Mouse (Mus musculus) neural tube, embryonic 14.5 days (tissue): ENCODE data around the gene Vmn1r29. TPM values are rescaled to one million over a fixed set of nuclear protein-coding genes. Genes with fewer than 3 reads are reported as not detected.
"Not testable (repeated sequence)": the region's sequence is repeated elsewhere in the genome, so short reads cannot be mapped to it uniquely, and the experiment has no call there.

Source experiments
- ATAC-seq: fragments of 200-750 bp; cut with Nextera tagmentation; 2 replicates; pipeline ENCODE4 v1.8.0; 2017; ENCODE audit warnings: low read depth, mild to moderate bottlenecking, moderate TSS enrichment, moderate library complexity
- H3K27ac ChIP-seq: fragments of 300-500 bp; sonication (generic); 2 replicates; pipeline ENCODE4 v1.5.1; 2014; ENCODE audit warnings: low read depth, mild to moderate bottlenecking, control low read depth, low read length, moderate library complexity, mixed read lengths
- H3K27me3 ChIP-seq: fragments of 300-500 bp; sonication (generic); 2 replicates; pipeline ENCODE4 v1.6.1; 2014; ENCODE audit warnings: low read length; ENCODE audit not compliant: control insufficient read depth, insufficient read depth
- H3K36me3 ChIP-seq: fragments of 300-500 bp; sonication (generic); 2 replicates; pipeline ENCODE4 v1.6.1; 2014; ENCODE audit warnings: low read length, mixed read lengths; ENCODE audit not compliant: control insufficient read depth, insufficient read depth
- H3K4me1 ChIP-seq: fragments of 300-500 bp; sonication (generic); 2 replicates; pipeline ENCODE4 v1.6.1; 2014; ENCODE audit warnings: low read length; ENCODE audit not compliant: control insufficient read depth, insufficient read depth
- H3K4me2 ChIP-seq: fragments of 300-500 bp; sonication (generic); 2 replicates; pipeline ENCODE4 v1.6.1; 2014; ENCODE audit warnings: mild to moderate bottlenecking, low read depth, low read length, control low read depth
- H3K4me3 ChIP-seq: fragments of 300-500 bp; sonication (generic); 2 replicates; pipeline ENCODE4 v1.5.1; 2014; ENCODE audit warnings: low read depth, low read length, control low read depth, mixed read lengths
- H3K9ac ChIP-seq: fragments of 300-500 bp; sonication (generic); replicated peaks from 2 replicates; pipeline ENCODE4 v1.6.1; 2014; ENCODE audit warnings: low read depth, mild to moderate bottlenecking, control low read depth, low read length, mixed read lengths
- H3K9me3 ChIP-seq: fragments of 300-500 bp; sonication (generic); 2 replicates; pipeline ENCODE4 v1.6.1; 2016; ENCODE audit warnings: low read length; ENCODE audit not compliant: control insufficient read depth
- WGBS: fragments of 180-500 bp; shearing (Covaris S2); extraction: QIAGEN DNeasy Blood & Tissue Kit; methylation state at CpG from one replicate; pipeline ENCODE4 v1.1.7; 2014; 5-methylcytosine and 5-hydroxymethylcytosine counted together
- polyA plus RNA-seq: library from polyadenylated mRNA; unstranded; fragments of >200 nt; fragmentation: Nextera tagmentation; extraction: Ambion mirVana; gene quantifications from 2 replicates; pipeline ENCODE4 v1.2.1, GENCODE M21; 2014

The Vmn1r29 gene
- not detected in 2 replicates for polyA plus RNA-seq

- no peaks in the 10 kb centered on the region for H3K36me3 ChIP-seq
- no peak for ATAC-seq
- H3K4me3 ChIP-seq: no peak within 1 kb of the TSS
- no peaks in the 10 kb centered on the region for H3K27me3 ChIP-seq
- H3K27ac ChIP-seq: no peak within 1 kb of the TSS
- no peak within 1 kb of the TSS for H3K4me2 ChIP-seq
- H3K9ac ChIP-seq: no peak within 1 kb of the TSS
- no peaks in the 10 kb centered on the region for H3K9me3 ChIP-seq
- H3K4me1 ChIP-seq: no peaks in the 10 kb centered on the region
These were observed at the start of gene Vmn1r29 for GRCm38 (mm10) chr6:58301249-58301648. Gene Vmn1r29 (plus strand): TSS chr6:58301549.

GRCm38 (mm10) chr6:58261737-58262136 is 39.6 kb upstream of the Vmn1r29 start, which contains the start of gene Vmn1r28:
Gene Vmn1r28 (plus strand): TSS chr6:58262037.
- Histone ChIP-seq H3K4me1 (no peaks in the 10 kb centered on the region), H3K27me3 (no peaks in the 10 kb centered on the region), H3K4me2 (no peak within 1 kb of the TSS), H3K36me3 (no peaks in the 10 kb centered on the region), H3K9me3 (no peaks in the 10 kb centered on the region), H3K4me3 (no peak within 1 kb of the TSS), H3K27ac (no peak within 1 kb of the TSS), H3K9ac (no peak within 1 kb of the TSS)
- 89% methylated on average over 1 of the region's 1 CpGs for WGBS
- ATAC-seq: no peak

- WGBS: 77% methylated on average over 1 of the region's 1 CpGs
- not testable (repeated sequence) for ATAC-seq
These were observed 21.7 kb upstream of the Vmn1r29 start for GRCm38 (mm10) chr6:58279661-58280060.

DNA sequence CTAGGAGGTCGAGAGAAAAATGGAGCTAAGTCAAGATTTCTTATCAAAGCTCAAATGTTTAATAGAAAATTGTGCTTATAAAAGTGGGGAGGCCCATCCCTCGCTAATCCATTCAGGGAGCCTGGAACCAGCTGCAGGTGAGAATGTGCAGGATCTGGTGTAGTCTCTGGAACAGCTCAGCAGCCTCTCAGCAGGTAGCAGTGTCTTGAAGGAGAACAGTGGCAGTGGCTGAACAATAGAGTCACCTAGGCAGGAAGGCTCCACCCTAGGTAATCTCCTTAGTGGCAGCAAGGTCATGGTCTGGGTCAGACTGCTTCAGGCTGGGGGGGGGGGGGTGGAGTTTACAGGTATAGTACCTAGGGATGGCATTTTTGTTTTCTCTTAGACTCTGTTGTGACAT is 9.1 kb upstream of the Vmn1r29 start:
- no peak overlapping the region for H3K4me2 ChIP-seq
- no peaks in the 10 kb centered on the region for H3K27me3 ChIP-seq
- 83% methylated on average over 2 of the region's 2 CpGs for WGBS
- H3K36me3 ChIP-seq: no peaks in the 10 kb centered on the region
- no peak for ATAC-seq
- no peak overlapping the region for H3K9ac ChIP-seq
- no peak overlapping the region for H3K4me3 ChIP-seq
- no peak overlapping the region for H3K27ac ChIP-seq
- H3K4me1 ChIP-seq: no peaks in the 10 kb centered on the region
- H3K9me3 ChIP-seq: no peaks in the 10 kb centered on the region

More at GRCm38 (mm10) chr6:58279661-58280060, 21.7 kb upstream of the Vmn1r29 start:
- H3K27me3 ChIP-seq, H3K4me2 ChIP-seq, H3K36me3 ChIP-seq, H3K27ac ChIP-seq, H3K4me1 ChIP-seq, H3K9me3 ChIP-seq, H3K4me3 ChIP-seq, H3K9ac ChIP-seq: not testable (repeated sequence)

DNA sequence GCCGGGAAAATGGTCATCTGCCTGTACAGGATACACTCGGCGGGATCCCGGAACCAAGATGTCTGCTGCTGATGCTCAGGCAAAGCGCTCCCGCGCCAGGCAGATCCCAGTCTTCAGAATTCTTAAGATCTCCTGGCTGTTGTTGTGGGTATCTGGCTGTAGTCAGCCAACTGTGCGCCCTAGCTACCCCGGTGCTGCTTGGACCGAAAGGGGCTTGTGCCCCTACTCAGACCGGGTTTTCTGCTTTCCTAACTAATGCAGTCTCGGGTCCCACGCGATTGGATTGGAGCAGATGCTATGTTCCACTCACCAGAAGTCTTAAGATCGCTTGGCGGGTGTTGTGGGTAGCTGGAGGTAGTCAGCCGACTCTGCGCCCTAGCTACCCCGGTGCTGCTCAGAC is 2.8 kb upstream of the Vmn1r29 start:
- WGBS: 87% methylated on average over 19 of the region's 19 CpGs
- H3K4me1 ChIP-seq, H3K4me2 ChIP-seq, H3K36me3 ChIP-seq, H3K27me3 ChIP-seq, H3K27ac ChIP-seq, H3K4me3 ChIP-seq, H3K9me3 ChIP-seq, ATAC-seq, H3K9ac ChIP-seq: not testable (repeated sequence)

GRCm38 (mm10) chr6:58330686-58331085 is 29.3 kb downstream of the Vmn1r29 start:
- H3K36me3 ChIP-seq, H3K27me3 ChIP-seq, H3K9ac ChIP-seq, H3K9me3 ChIP-seq, H3K27ac ChIP-seq, H3K4me3 ChIP-seq, ATAC-seq, H3K4me1 ChIP-seq, H3K4me2 ChIP-seq: not testable (repeated sequence)
- WGBS: 78% methylated on average over 15 of the region's 17 CpGs

Other genes with a start within 250 kb of the Vmn1r29 start
- not detected in 2 replicates for gene Vmn1r27, start 82.7 kb upstream of the Vmn1r29 start, polyA plus RNA-seq
- gene Vmn1r28, start 39.5 kb upstream of the Vmn1r29 start, polyA plus RNA-seq: not detected in 2 replicates
- gene Vmn1r30, start 141.8 kb downstream of the Vmn1r29 start, polyA plus RNA-seq: not detected in 2 replicates
- gene Vmn1r31, start 173.8 kb downstream of the Vmn1r29 start, polyA plus RNA-seq: not detected in 2 replicates